Mouse (Mus musculus) fibroblast of lung, adult 2 months (primary cell): ENCODE data around the gene Rpgrip1.
A peak's percentile ranks its signal among the peaks of the same experiment; 100 is the strongest.
"Not testable (repeated sequence)": the region's sequence is repeated elsewhere in the genome, so short reads cannot be mapped to it uniquely, and the experiment has no call there.

Experiments used
- DNase-seq: peaks from one replicate; pipeline ENCODE4 v3.0.0-alpha.2; 2011; ENCODE audit warnings: low read depth

Rpgrip1 gene

GRCm38 (mm10) chr14:52110346-52110745 is at the start of gene Rpgrip1:
Rpgrip1 (plus strand) TSS chr14:52110704.
- no peak for DNase-seq

DNA sequence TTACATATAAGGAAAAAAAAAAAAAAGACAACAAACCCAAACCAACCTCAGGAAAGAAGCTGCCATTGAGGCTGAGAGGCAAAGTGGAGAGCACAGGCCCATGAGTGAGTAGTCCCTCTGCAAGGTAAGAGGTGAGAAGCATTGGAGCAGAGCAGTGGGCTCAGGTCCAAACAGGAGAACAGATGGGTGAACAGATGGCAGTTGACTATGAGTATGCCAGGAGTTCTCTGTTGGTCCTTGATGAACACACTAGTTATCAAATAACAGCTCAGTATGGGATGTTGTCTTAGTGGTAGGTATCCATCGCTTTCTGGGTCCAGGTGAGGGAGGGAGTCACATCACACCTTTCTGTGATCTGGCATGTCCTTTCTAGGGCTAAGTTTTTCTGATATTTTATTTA is 49.7 kb upstream of the Rpgrip1 start:
- no peak for DNase-seq

- no peak for DNase-seq
Observed at GRCm38 (mm10) chr14:52061798-52062197, 48.7 kb upstream of the Rpgrip1 start.

- no peak for DNase-seq
Observed at GRCm38 (mm10) chr14:52066135-52066534, 44.4 kb upstream of the Rpgrip1 start.

- no peak for DNase-seq
Observed at GRCm38 (mm10) chr14:52071599-52072137, 38.8 kb upstream of the Rpgrip1 start.

DNA sequence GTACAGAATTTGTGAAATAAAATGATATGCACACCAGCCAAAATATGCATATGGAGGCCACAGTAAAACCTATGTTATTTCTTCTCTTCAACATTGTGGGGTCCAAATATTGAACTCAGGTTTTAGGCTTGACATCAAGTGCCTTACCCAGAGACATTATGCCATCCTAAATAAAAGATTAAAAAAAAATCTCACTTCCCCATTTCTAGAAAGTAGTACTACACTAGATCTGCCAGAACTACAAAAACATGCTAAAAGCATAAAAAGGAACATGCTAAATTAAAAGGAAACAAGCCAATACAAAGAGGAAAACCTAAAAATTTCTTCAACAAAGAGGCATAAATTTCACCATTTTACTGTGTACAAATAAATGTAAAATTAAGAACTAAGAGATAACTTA is 27.4 kb upstream of the Rpgrip1 start:
- no peak for DNase-seq

- DNase-seq = no peak
Observed at GRCm38 (mm10) chr14:52094533-52094932, 16.0 kb upstream of the Rpgrip1 start.

DNA sequence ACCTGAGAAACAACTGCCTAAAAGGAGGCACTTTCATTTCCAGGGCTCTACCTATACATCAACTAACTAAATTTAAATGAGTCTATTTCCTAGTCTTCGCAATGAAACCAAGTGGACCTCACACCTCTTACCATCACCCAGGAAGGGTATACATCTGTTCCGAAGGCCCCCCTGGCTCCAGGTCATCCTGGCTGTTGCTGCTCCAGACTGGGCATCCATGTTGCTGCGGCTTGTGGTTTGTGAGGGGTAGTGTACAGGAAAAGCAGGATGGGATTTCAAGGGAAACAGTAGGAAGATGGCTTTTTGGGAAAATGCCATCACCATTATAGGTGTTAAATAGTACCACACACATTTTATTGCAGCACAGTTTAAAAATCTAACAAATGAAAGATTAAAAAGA is 13.3 kb upstream of the Rpgrip1 start:
- DNase-seq = not testable (repeated sequence)

DNA sequence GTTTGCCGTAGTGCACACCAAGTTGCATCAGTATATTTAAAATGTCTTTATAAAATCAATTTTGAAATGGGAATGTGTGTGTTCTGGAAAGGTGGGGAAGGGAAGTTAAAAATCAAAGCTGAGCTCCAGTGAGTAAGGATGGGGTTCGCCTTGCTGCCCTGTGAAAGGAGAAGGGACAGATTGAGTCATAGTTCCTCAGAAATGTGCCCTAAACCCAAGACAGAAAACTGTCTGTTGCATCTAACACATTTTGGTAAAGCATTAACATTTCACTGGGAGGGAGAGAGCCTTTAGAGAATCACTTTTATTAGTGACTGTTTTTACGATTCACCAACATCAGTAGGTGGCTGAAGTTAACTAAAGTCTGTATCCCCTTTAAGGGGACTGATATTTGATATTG is 12.1 kb upstream of the Rpgrip1 start:
- not testable (repeated sequence) for DNase-seq

GRCm38 (mm10) chr14:52099563-52099962 is 10.9 kb upstream of the Rpgrip1 start:
- no peak for DNase-seq

GRCm38 (mm10) chr14:52100170-52100960 is 10.1 kb upstream of the Rpgrip1 start:
- DNase-seq = no peak

GRCm38 (mm10) chr14:52101285-52102157 is 9.0 kb upstream of the Rpgrip1 start:
- no peak for DNase-seq

- DNase-seq = no peak
Observed at GRCm38 (mm10) chr14:52103474-52103855, 7.0 kb upstream of the Rpgrip1 start.

DNA sequence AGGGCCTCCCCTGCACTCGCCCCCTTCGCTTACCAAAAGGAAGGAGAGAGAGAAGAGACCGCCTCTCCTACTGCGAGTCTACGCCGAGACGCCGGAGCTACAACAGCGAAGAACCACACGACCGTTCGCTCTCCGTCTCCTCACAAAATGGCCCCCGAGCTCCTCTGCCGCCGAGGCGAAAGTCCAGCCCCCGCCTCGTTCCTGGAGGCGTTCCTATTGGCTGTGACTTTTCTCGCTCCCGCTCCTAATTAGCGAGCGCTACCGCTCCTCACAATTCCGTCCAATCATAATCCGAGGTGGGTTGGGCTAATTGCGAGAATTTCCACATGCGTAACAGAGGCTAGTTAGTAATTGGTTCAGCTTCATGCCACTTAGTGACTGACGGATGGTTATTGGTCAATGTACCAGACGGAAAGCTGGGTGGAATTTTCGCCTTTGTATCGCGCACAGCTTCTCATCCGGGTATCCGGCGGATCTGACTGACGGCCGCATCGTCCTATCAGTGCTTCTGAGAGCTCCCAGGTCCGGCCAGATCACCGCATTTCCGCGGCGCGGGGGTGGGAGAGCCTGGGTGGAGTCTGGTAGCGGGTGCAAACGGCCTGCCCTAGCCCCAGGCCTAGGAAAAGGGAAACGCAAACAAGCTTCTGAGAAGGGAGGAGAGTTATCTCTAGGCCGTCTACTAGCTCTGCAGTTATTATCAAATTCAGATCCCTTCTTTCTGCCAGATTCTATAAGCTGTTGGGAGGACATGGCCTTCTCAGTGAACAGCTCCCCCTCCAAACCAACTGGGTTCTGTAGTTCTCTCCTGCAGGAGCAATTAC is 6.4 kb upstream of the Rpgrip1 start, which contains the start of gene Hnrnpc:
Gene Hnrnpc (minus strand): TSS at position 173 of the 821 bp plus-strand sequence.
- DNase-seq = peak; percentile 100

GRCm38 (mm10) chr14:52104677-52105285 is 5.7 kb upstream of the Rpgrip1 start:
- DNase-seq = no peak

GRCm38 (mm10) chr14:52105308-52105707 is 5.2 kb upstream of the Rpgrip1 start:
- no peak for DNase-seq

GRCm38 (mm10) chr14:52106741-52107140 is 3.8 kb upstream of the Rpgrip1 start:
- no peak for DNase-seq

GRCm38 (mm10) chr14:52108025-52108424 is 2.5 kb upstream of the Rpgrip1 start:
- no peak for DNase-seq

DNA sequence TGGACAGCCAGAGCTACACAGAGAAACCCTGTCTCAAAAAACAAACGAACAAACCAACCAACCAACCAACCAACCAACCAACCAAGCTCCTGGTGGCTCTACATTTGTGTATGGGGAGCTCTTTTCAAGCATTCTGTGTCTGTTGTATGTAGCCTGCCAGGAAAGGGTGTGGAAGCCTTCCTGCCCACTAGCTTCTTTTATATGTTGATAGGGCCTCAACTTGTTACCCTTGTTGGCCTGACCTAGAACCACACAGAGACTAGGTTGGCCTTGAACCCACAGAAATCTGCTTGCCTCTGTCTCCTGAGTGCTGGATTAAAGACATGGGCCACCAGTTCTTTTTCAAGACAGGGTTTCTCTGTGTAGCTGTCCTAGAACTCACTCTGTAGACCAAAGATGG is 3.6 kb downstream of the Rpgrip1 start:
- no peak for DNase-seq

DNA sequence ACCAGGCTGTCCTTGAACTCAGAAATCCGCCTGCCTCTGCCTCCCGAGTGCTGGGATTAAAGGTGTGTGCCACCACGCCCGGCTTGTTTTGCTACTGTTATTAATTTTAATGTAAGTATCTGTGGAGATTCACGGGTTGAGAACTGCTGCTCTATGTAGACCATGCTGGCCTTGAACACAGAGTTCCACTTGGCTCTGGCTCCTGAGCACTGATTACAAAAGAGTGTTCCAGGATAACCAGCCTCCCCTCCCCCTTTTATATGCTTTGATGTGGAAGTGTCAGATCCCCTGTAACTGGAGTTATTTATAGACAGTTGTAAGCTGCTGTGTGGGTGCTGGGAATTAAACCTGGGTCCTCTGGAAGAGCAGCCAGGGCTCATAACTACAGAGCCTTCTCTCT is 6.7 kb downstream of the Rpgrip1 start:
- no peak for DNase-seq

DNA sequence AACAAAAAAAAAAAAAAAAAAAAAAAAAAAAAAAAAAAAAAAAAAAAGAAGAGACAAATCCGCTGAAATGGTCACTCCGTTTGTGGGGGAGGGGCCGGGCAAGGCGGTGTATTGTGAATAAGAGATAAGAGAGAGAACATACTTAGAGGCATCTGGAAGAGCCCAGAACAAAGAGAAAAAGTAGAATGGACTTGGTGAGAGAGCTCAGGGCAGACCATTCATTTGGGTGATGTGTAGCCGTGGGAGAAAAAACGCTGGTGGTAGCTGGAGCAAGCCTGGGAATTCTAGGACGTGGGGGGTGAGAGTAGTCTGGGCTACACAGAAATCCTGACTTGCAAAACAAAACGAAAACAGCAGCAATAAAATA is 7.9 kb downstream of the Rpgrip1 start:
- DNase-seq = no peak
